Comparison of ENCODE assay signal across 8 mouse cellular contexts in genomic region chr5:65435806-65436561, GRCm38 (mm10). TPM values are rescaled to one million over a fixed set of nuclear protein-coding genes. Genes with fewer than 3 reads are reported as not detected.
DNase-seq lines count a peak whose midpoint lies in the region; ATAC-seq and TF ChIP-seq lines count a peak whose summit lies in the region.

Ugdh (minus strand) TSS chr5:65435949.

- no peaks in the 10 kb centered on the region for H3K27me3 ChIP-seq in MEL (ENCODE audit: control insufficient read depth in 1 of 2, insufficient read depth in 2 of 2, low read length in 2 of 2)
- no peaks in the 10 kb centered on the region for H3K27me3 ChIP-seq in cerebellum, adult 2 months (ENCODE audit: control insufficient read depth, insufficient read depth, low read length)
- no peaks in the 10 kb centered on the region for H3K27me3 ChIP-seq in lung, embryonic 16.5 days (ENCODE audit: control insufficient read depth, insufficient read depth, low read depth, low read length)

- TF ChIP-seq POLR2A in MEL (IDR thresholded peaks at IDR 0.05; ENCODE audit: control insufficient read depth in 1 of 2, insufficient read depth in 1 of 2, low read depth in 1 of 2, low read length in 2 of 2, poor library complexity in 1 of 2) = peak; percentile 87 to 91
- TF ChIP-seq POLR2A in cerebellum, adult 2 months (IDR thresholded peaks at IDR 0.05; ENCODE audit: borderline replicate concordance, insufficient read depth, low read length) = peak; percentile 98

- TF ChIP-seq CTCF in MEL (IDR thresholded peaks at IDR 0.05 in 2 of 3, conservative IDR thresholded peaks at IDR 0.05 in 1 of 3; ENCODE audit: control insufficient read depth in 1 of 3, insufficient read depth in 1 of 3, low read depth in 2 of 3, low read length in 3 of 3, poor library complexity in 1 of 3, severe bottlenecking in 1 of 3) = no peak
- no peak; the same call in 1 of the 2 replicates for TF ChIP-seq CTCF in cerebellum, adult 2 months (IDR thresholded peaks at IDR 0.05; ENCODE audit: borderline replicate concordance, insufficient read depth, low read depth, low read length)

- H3K4me1 ChIP-seq in MEL (ENCODE audit: control insufficient read depth in 1 of 2, insufficient read depth in 2 of 2, low read length in 2 of 2) = peaks cover 0 to 3% of the 10 kb centered on the region in 2 experiments; a peak in 1 of 4 replicates
- peaks cover 3% of the 10 kb centered on the region; the same call in 1 of the 2 replicates for H3K4me1 ChIP-seq in cerebellum, adult 2 months (ENCODE audit: control insufficient read depth, insufficient read depth, low read length)
- peaks cover 12% of the 10 kb centered on the region for H3K4me1 ChIP-seq in lung, embryonic 16.5 days (replicated peaks; ENCODE audit: control insufficient read depth, insufficient read depth, low read length)

- 1% methylated on average over 51 of the region's 51 CpGs for WGBS in cerebellum, adult 2 months
- under 1% methylated on average over 46 of the region's 51 CpGs for WGBS in lung, embryonic 16.5 days

- H3K9ac ChIP-seq in MEL (ENCODE audit: control insufficient read depth, low read depth, low read length, poor library complexity, severe bottlenecking) = peak within 1 kb of the TSS; percentile 87
- H3K9ac ChIP-seq in lung, embryonic 16.5 days (ENCODE audit: low read length) = peak within 1 kb of the TSS; percentile 81

- H3K36me3 ChIP-seq in MEL (ENCODE audit: control insufficient read depth in 1 of 2, insufficient read depth in 2 of 2, low read length in 2 of 2) = peaks cover 0 to 3% of the 10 kb centered on the region in 2 experiments; a peak in 1 of 4 replicates
- no peaks in the 10 kb centered on the region for H3K36me3 ChIP-seq in lung, embryonic 16.5 days (ENCODE audit: control insufficient read depth, insufficient read depth, low read length)

- peak within 1 kb of the TSS; percentile 6; the same call in 1 of the 2 replicates for H3K27ac ChIP-seq in MEL (ENCODE audit: control insufficient read depth, low read depth, low read length)
- H3K27ac ChIP-seq in cerebellum, adult 2 months (ENCODE audit: insufficient read depth, low read length) = peak within 1 kb of the TSS; percentile 89
- peak within 1 kb of the TSS; percentile 92 for H3K27ac ChIP-seq in lung, embryonic 16.5 days (ENCODE audit: low read length)

- DNase-seq in MEL (ENCODE audit: low read depth, low spot score) = peak; percentile 97
- peak; percentile 96 to 98 for DNase-seq in cerebellum, adult 2 months
- peak; percentile 97 for DNase-seq in forelimb bud, embryonic 11.5 days (ENCODE audit: low read depth, low spot score)
- peak; percentile 79 for DNase-seq in layer of hippocampus, adult 9-10 months (ENCODE audit: low spot score)
- DNase-seq in ovary, postnatal 10 days (ENCODE audit: low spot score) = peak; percentile 84
- peak; percentile 90 to 92 for DNase-seq in thymus, postnatal 10 days (ENCODE audit: low spot score in 2 of 2)

- peak within 1 kb of the TSS; percentile 71 to 97 for H3K4me3 ChIP-seq in MEL (ENCODE audit: control insufficient read depth in 1 of 2, insufficient read depth in 1 of 2, low read depth in 2 of 2, low read length in 2 of 2)
- peak within 1 kb of the TSS; percentile 99 for H3K4me3 ChIP-seq in cerebellum, adult 2 months (replicated peaks; ENCODE audit: insufficient read depth, low read depth, low read length)
- H3K4me3 ChIP-seq in lung, embryonic 16.5 days (ENCODE audit: low read length) = peak within 1 kb of the TSS; percentile 78

- TF ChIP-seq EP300 in MEL (IDR thresholded peaks at IDR 0.05; ENCODE audit: low read depth in 1 of 2, low read length in 2 of 2) = no peak

- H3K79me2 ChIP-seq in MEL (ENCODE audit: control insufficient read depth, insufficient read depth, low read length, poor library complexity) = peaks cover 5% of the 10 kb centered on the region

- no peaks in the 10 kb centered on the region for H3K9me3 ChIP-seq in MEL (replicated peaks; ENCODE audit: insufficient read depth, low read length)
- H3K9me3 ChIP-seq in lung, embryonic 16.5 days (ENCODE audit: control insufficient read depth, low read length) = no peaks in the 10 kb centered on the region

- ATAC-seq in hematopoietic stem cell, adult 5-6 weeks (replicated peaks in 1 of 2; ENCODE audit: insufficient read depth in 1 of 2, low FRiP score in 2 of 2, low TSS enrichment in 1 of 2, low read depth in 1 of 2, poor library complexity in 2 of 2, severe bottlenecking in 2 of 2) = peak; percentile 96 to 98
- ATAC-seq in lung, embryonic 16.5 days (ENCODE audit: low read depth) = peak; percentile 99

- H3K4me2 ChIP-seq in lung, embryonic 16.5 days (ENCODE audit: low read depth, low read length) = peak within 1 kb of the TSS; percentile 61

- no peak for TF ChIP-seq RAD21 in MEL (IDR thresholded peaks at IDR 0.05; ENCODE audit: low read depth, low read length)

TF ChIP-seq in MEL, 35 proteins besides CTCF, POLR2A, EP300 and RAD21:
- no peak for TF ChIP-seq MAFK (IDR thresholded peaks at IDR 0.05; ENCODE audit: borderline replicate concordance, low read depth, low read length)
- peak; percentile 80; the same call in 1 of the 2 replicates for TF ChIP-seq POLR2AphosphoS2 (IDR thresholded peaks at IDR 0.05; ENCODE audit: low read length)
- no peak for TF ChIP-seq CHD1 (IDR thresholded peaks at IDR 0.05; ENCODE audit: low read depth, low read length)
- no peak for TF ChIP-seq MYB (IDR thresholded peaks at IDR 0.05; ENCODE audit: low read depth, low read length)
- TF ChIP-seq BHLHE40 (IDR thresholded peaks at IDR 0.05; ENCODE audit: borderline replicate concordance, low read depth, low read length) = no peak
- peak; percentile 33; the same call in 1 of the 2 replicates for TF ChIP-seq TBP (IDR thresholded peaks at IDR 0.05; ENCODE audit: low read depth, low read length)
- no peak for TF ChIP-seq ZNF384 (IDR thresholded peaks at IDR 0.05; ENCODE audit: low read depth, low read length)
- peak; percentile 33; the same call in 1 of the 2 replicates for TF ChIP-seq ELF1 (IDR thresholded peaks at IDR 0.05; ENCODE audit: low read depth, low read length)
- no peak for TF ChIP-seq ZC3H11A (IDR thresholded peaks at IDR 0.05; ENCODE audit: low read depth, low read length)
- no peak for TF ChIP-seq POLR2AphosphoS5 (IDR thresholded peaks at IDR 0.05; ENCODE audit: borderline replicate concordance, low read depth, low read length)
- TF ChIP-seq SIN3A (IDR thresholded peaks at IDR 0.05; ENCODE audit: low read length) = peak; percentile 78
- TF ChIP-seq NELFE (IDR thresholded peaks at IDR 0.05; ENCODE audit: low read depth, low read length) = peak; percentile 89
- TF ChIP-seq USF2 (IDR thresholded peaks at IDR 0.05; ENCODE audit: borderline replicate concordance in 1 of 2, insufficient read depth in 1 of 2, low read depth in 1 of 2, low read length in 2 of 2) = no peak
- peak; percentile 48 for TF ChIP-seq TCF12 (IDR thresholded peaks at IDR 0.05; ENCODE audit: low read depth, low read length)
- peak; percentile 38; the same call in 1 of the 2 replicates for TF ChIP-seq MAZ (IDR thresholded peaks at IDR 0.05; ENCODE audit: low read depth, low read length)
- no peak for TF ChIP-seq TAL1 (IDR thresholded peaks at IDR 0.05; ENCODE audit: low read length)
- TF ChIP-seq USF1 (IDR thresholded peaks at IDR 0.05; ENCODE audit: low read depth, low read length) = peak; percentile 41; the same call in 1 of the 2 replicates
- TF ChIP-seq MXI1 (IDR thresholded peaks at IDR 0.05; ENCODE audit: low read depth, low read length) = peak; percentile 58
- no peak for TF ChIP-seq UBTF (IDR thresholded peaks at IDR 0.05; ENCODE audit: borderline replicate concordance, insufficient read depth, low read depth, low read length)
- peak; percentile 74 for TF ChIP-seq HCFC1 (IDR thresholded peaks at IDR 0.05; ENCODE audit: low read depth, low read length)
- no peak for TF ChIP-seq MYC (IDR thresholded peaks at IDR 0.05; ENCODE audit: low read depth, low read length)
- TF ChIP-seq RCOR1 (IDR thresholded peaks at IDR 0.05; ENCODE audit: low read depth, low read length) = no peak
- TF ChIP-seq KAT2A (conservative IDR thresholded peaks at IDR 0.05; ENCODE audit: low read depth, low read length) = no peak
- no peak for TF ChIP-seq MEF2A (IDR thresholded peaks at IDR 0.05; ENCODE audit: extremely low read depth, insufficient replicate concordance, low read depth, low read length, poor library complexity, severe bottlenecking)
- peak; percentile 86 for TF ChIP-seq ZMIZ1 (IDR thresholded peaks at IDR 0.05; ENCODE audit: low read depth, low read length)
- TF ChIP-seq ZKSCAN1 (IDR thresholded peaks at IDR 0.05; ENCODE audit: low read depth, low read length) = no peak
- peak; percentile 57 for TF ChIP-seq NRF1 (IDR thresholded peaks at IDR 0.05; ENCODE audit: insufficient read depth, low read depth, low read length, poor library complexity, severe bottlenecking)
- no peak for TF ChIP-seq CHD2 (IDR thresholded peaks at IDR 0.05; ENCODE audit: low read length)
- TF ChIP-seq GATA1 (IDR thresholded peaks at IDR 0.05; ENCODE audit: low read depth, low read length) = no peak
- 0 out of 2 replicates have a peak, but pooled peaks have one; percentile 25 for TF ChIP-seq ETS1 (IDR thresholded peaks at IDR 0.05; ENCODE audit: low read depth, low read length)
- TF ChIP-seq E2F4 (IDR thresholded peaks at IDR 0.05; ENCODE audit: borderline replicate concordance, low read depth, low read length) = no peak
- no peak for TF ChIP-seq GABPA (IDR thresholded peaks at IDR 0.05; ENCODE audit: low read depth, low read length)
- TF ChIP-seq JUND (IDR thresholded peaks at IDR 0.05; ENCODE audit: low read depth, low read length) = no peak
- peak; percentile 46; the same call in 1 of the 2 replicates for TF ChIP-seq MAX (IDR thresholded peaks at IDR 0.05; ENCODE audit: low read length)
- no peak for TF ChIP-seq SMC3 (IDR thresholded peaks at IDR 0.05; ENCODE audit: low read depth, low read length)

RNA-seq across cellular contexts. Expression of gene Ugdh, which starts in this region (rescaled TPM):
- total RNA-seq in MEL (2012; rRNA removed) = 9.5 and 10.2 TPM in 2 replicates
- polyA plus RNA-seq in MEL (2012; ENCODE audit: insufficient read depth in 1 of 2, insufficient read length in 2 of 2, low read depth in 1 of 2, low replicate concordance in 2 of 2, missing spikeins in 1 of 2) = 10 to 100 TPM in 1 of 2 experiments, not detected in 1; 31.3 TPM
- 26.1 and 27.3 TPM in 2 replicates for polyA plus RNA-seq in cerebellum, adult 2 months (2012; rRNA removed)
- total RNA-seq in hematopoietic stem cell, adult 5-6 weeks (2017) = 24.6 and 41.0 TPM in 2 replicates
- 139 and 148 TPM in 2 replicates for polyA plus RNA-seq in lung, embryonic 16.5 days (2015; fragmentation: Nextera tagmentation; extraction: Ambion mirVana)

Comparison
In these comparisons a context has a peak if more than half of its experiments do, and no peak if none do; other contexts are left out.
1. Peak in every context shown above with its lines: DNase-seq, ATAC-seq, H3K4me3 ChIP-seq and H3K27ac ChIP-seq.
2. H3K27ac ChIP-seq: peak in every context shown above with its lines; median percentile 92 in lung, embryonic 16.5 days; 89 in cerebellum, adult 2 months; 6 in MEL.